Mouse (Mus musculus) CH12.LX (cell line): ENCODE measurements around the gene Eif5b. TPM values are rescaled to one million over a fixed set of nuclear protein-coding genes. Genes with fewer than 3 reads are reported as not detected.
A peak's percentile ranks its signal among the peaks of the same experiment; 100 is the strongest.

ENCODE experiments used
- DNase-seq: peaks from one replicate; pipeline ENCODE4 v3.0.0-alpha.2; 2013; ENCODE audit errors: extremely low read depth
- H3K27ac ChIP-seq: 2 replicates; pipeline ENCODE4 v1.5.1; 2012; ENCODE audit warnings: low read depth, mild to moderate bottlenecking, control low read depth, moderate library complexity; ENCODE audit not compliant: insufficient read depth
- H3K27me3 ChIP-seq: replicated peaks from 2 replicates; pipeline ENCODE3; 2012; ENCODE audit warnings: inconsistent platforms
- H3K36me3 ChIP-seq, 2 experiments: replicated peaks in 1 of 2; 2 replicates each; pipeline versions ENCODE3 to v1.6.1; 2012; ENCODE audit warnings: inconsistent platforms in 1 of 2, low read length in 1 of 2, mild to moderate bottlenecking in 1 of 2, mixed read lengths in 1 of 2, moderate library complexity in 1 of 2; ENCODE audit not compliant: control insufficient read depth in 1 of 2, insufficient read depth in 1 of 2
- H3K4me1 ChIP-seq, 2 experiments: 2 replicates each; pipeline ENCODE4 v1.6.1; 2012; ENCODE audit warnings: inconsistent platforms in 1 of 2, moderate library complexity in 1 of 2; ENCODE audit not compliant: insufficient read depth in 2 of 2, control insufficient read depth in 1 of 2
- H3K4me2 ChIP-seq: 2 replicates; pipeline ENCODE4 v1.6.1; 2012; ENCODE audit warnings: low read depth, mild to moderate bottlenecking, control low read depth; ENCODE audit not compliant: poor library complexity, insufficient read depth, severe bottlenecking
- H3K4me3 ChIP-seq, 3 experiments: fragments of 150-350 bp in 1 of 3; sonication (generic) in 1 of 3; replicated peaks in 1 of 3; 2 replicates each; pipeline versions ENCODE3 to v1.5.1; 2011 to 2012; ENCODE audit warnings: low read depth in 2 of 3, low read length in 2 of 3, mild to moderate bottlenecking in 2 of 3, moderate library complexity in 2 of 3, control low read depth in 1 of 3, improper control_type of control experiment in 1 of 3, inconsistent platforms in 1 of 3, mixed read lengths in 1 of 3; ENCODE audit not compliant: poor library complexity in 1 of 3
- H3K79me2 ChIP-seq: replicated peaks from 2 replicates; pipeline ENCODE4 v1.6.1; 2012; ENCODE audit warnings: mild to moderate bottlenecking, moderate library complexity; ENCODE audit not compliant: control insufficient read depth, poor library complexity, insufficient read depth, severe bottlenecking; ENCODE audit errors: extremely low read depth
- H3K9ac ChIP-seq: 2 replicates; pipeline ENCODE4 v1.6.1; 2012; ENCODE audit warnings: low read depth, mild to moderate bottlenecking, control low read depth, moderate library complexity; ENCODE audit not compliant: insufficient read depth
- H3K9me3 ChIP-seq: replicated peaks from 2 replicates; pipeline ENCODE3; 2012; ENCODE audit warnings: low read length, inconsistent platforms, mixed read lengths
- BHLHE40 ChIP-seq: IDR thresholded peaks from 2 replicates; pipeline ENCODE4 v1.6.1; 2011; ENCODE audit warnings: mild to moderate bottlenecking, low read depth, low read length, improper control_type of control experiment
- CHD1 ChIP-seq: IDR thresholded peaks from 2 replicates; pipeline ENCODE4 v1.6.1; 2012; ENCODE audit warnings: low read depth, low read length, improper control_type of control experiment, inconsistent platforms
- CHD2 ChIP-seq: IDR thresholded peaks from 2 replicates; pipeline ENCODE4 v1.6.1; 2011; ENCODE audit warnings: low read length, improper control_type of control experiment
- CTCF ChIP-seq, 2 experiments: IDR thresholded peaks in 1 of 2; conservative IDR thresholded peaks in 1 of 2; 2 replicates each; pipeline ENCODE4 v1.5.1; 2011 to 2012; ENCODE audit warnings: low read depth in 2 of 2, low read length in 2 of 2, improper control_type of control experiment in 1 of 2, inconsistent platforms in 1 of 2, mild to moderate bottlenecking in 1 of 2, moderate library complexity in 1 of 2
- E2F4 ChIP-seq: IDR thresholded peaks from 2 replicates; pipeline ENCODE4 v1.6.1; 2011; ENCODE audit warnings: low read depth, low read length, improper control_type of control experiment; ENCODE audit not compliant: insufficient replicate concordance
- ELF1 ChIP-seq: IDR thresholded peaks from 2 replicates; pipeline ENCODE4 v1.6.1; 2014; ENCODE audit warnings: low read depth, mild to moderate bottlenecking, inconsistent platforms, low read length, improper control_type of control experiment
- EP300 ChIP-seq: IDR thresholded peaks from 2 replicates; pipeline ENCODE4 v1.6.1; 2011; ENCODE audit warnings: low read length, improper control_type of control experiment
- ETS1 ChIP-seq: conservative IDR thresholded peaks from 2 replicates; pipeline ENCODE4 v1.6.1; 2012; ENCODE audit warnings: low read depth, mild to moderate bottlenecking, inconsistent platforms, low read length, improper control_type of control experiment, moderate library complexity
- GABPA ChIP-seq: IDR thresholded peaks from 2 replicates; pipeline ENCODE4 v1.6.1; 2012; ENCODE audit warnings: low read depth, low read length, improper control_type of control experiment, inconsistent platforms; ENCODE audit not compliant: insufficient replicate concordance
- HCFC1 ChIP-seq: IDR thresholded peaks from 2 replicates; pipeline ENCODE4 v1.6.1; 2012; ENCODE audit warnings: low read depth, mild to moderate bottlenecking, inconsistent platforms, low read length, improper control_type of control experiment
- IRF4 ChIP-seq: IDR thresholded peaks from 2 replicates; pipeline ENCODE4 v1.6.1; 2014; ENCODE audit warnings: low read depth, mild to moderate bottlenecking, inconsistent platforms, low read length, improper control_type of control experiment
- JUN ChIP-seq: IDR thresholded peaks from 2 replicates; pipeline ENCODE4 v1.6.1; 2011; ENCODE audit warnings: low read depth, mild to moderate bottlenecking, low read length, improper control_type of control experiment, moderate library complexity; ENCODE audit not compliant: insufficient read depth
- JUND ChIP-seq: conservative IDR thresholded peaks from 2 replicates; pipeline ENCODE4 v1.6.1; 2011; ENCODE audit warnings: low read depth, low read length, improper control_type of control experiment
- KAT2A ChIP-seq: IDR thresholded peaks from 2 replicates; pipeline ENCODE4 v1.6.1; 2012; ENCODE audit warnings: low read length, improper control_type of control experiment, inconsistent platforms; ENCODE audit not compliant: insufficient replicate concordance
- MAFK ChIP-seq: IDR thresholded peaks from 2 replicates; pipeline ENCODE4 v1.6.1; 2011; ENCODE audit warnings: low read length, improper control_type of control experiment; ENCODE audit not compliant: insufficient replicate concordance
- MAX ChIP-seq: IDR thresholded peaks from 2 replicates; pipeline ENCODE4 v1.6.1; 2011; ENCODE audit warnings: low read length, improper control_type of control experiment
- MAZ ChIP-seq: IDR thresholded peaks from 2 replicates; pipeline ENCODE4 v1.6.1; 2012; ENCODE audit warnings: low read depth, mild to moderate bottlenecking, inconsistent platforms, low read length, improper control_type of control experiment, moderate library complexity
- MEF2A ChIP-seq: IDR thresholded peaks from 2 replicates; pipeline ENCODE4 v1.6.1; 2014; ENCODE audit warnings: low read depth, mild to moderate bottlenecking, inconsistent platforms, low read length, improper control_type of control experiment, borderline replicate concordance
- MXI1 ChIP-seq: IDR thresholded peaks from 2 replicates; pipeline ENCODE4 v1.6.1; 2011; ENCODE audit warnings: mild to moderate bottlenecking, low read depth, low read length, improper control_type of control experiment
- MYC ChIP-seq: IDR thresholded peaks from 2 replicates; pipeline ENCODE4 v1.6.1; 2011; ENCODE audit warnings: low read depth, mild to moderate bottlenecking, improper control_type of control experiment, low read length
- NELFE ChIP-seq: IDR thresholded peaks from 2 replicates; pipeline ENCODE4 v1.6.1; 2011; ENCODE audit warnings: low read depth, low read length, improper control_type of control experiment
- NRF1 ChIP-seq: IDR thresholded peaks from 2 replicates; pipeline ENCODE4 v1.6.1; 2014; ENCODE audit warnings: low read depth, mild to moderate bottlenecking, inconsistent platforms, low read length, improper control_type of control experiment, moderate library complexity
- PAX5 ChIP-seq: IDR thresholded peaks from 2 replicates; pipeline ENCODE4 v1.6.1; 2012; ENCODE audit warnings: low read length, inconsistent platforms, mixed read lengths
- POLR2A ChIP-seq: IDR thresholded peaks from 2 replicates; pipeline ENCODE4 v1.6.1; 2011; ENCODE audit warnings: low read depth, mild to moderate bottlenecking, improper control_type of control experiment, low read length
- POLR2AphosphoS2 ChIP-seq: IDR thresholded peaks from 2 replicates; pipeline ENCODE4 v1.6.1; 2011; ENCODE audit warnings: low read depth, low read length, improper control_type of control experiment
- RAD21 ChIP-seq: IDR thresholded peaks from 2 replicates; pipeline ENCODE4 v1.6.1; 2011; ENCODE audit warnings: low read depth, mild to moderate bottlenecking, low read length, improper control_type of control experiment, moderate library complexity
- RCOR1 ChIP-seq: conservative IDR thresholded peaks from 2 replicates; pipeline ENCODE4 v1.6.1; 2012; ENCODE audit warnings: low read depth, mild to moderate bottlenecking, inconsistent platforms, low read length, improper control_type of control experiment
- SIN3A ChIP-seq: IDR thresholded peaks from 2 replicates; pipeline ENCODE4 v1.6.1; 2012; ENCODE audit warnings: low read length, improper control_type of control experiment, inconsistent platforms
- SMC3 ChIP-seq: IDR thresholded peaks from 2 replicates; pipeline ENCODE4 v1.6.1; 2011; ENCODE audit warnings: low read depth, low read length, improper control_type of control experiment
- TBP ChIP-seq: conservative IDR thresholded peaks from 2 replicates; pipeline ENCODE4 v1.6.1; 2011; ENCODE audit warnings: low read depth, low read length, improper control_type of control experiment
- TCF12 ChIP-seq: IDR thresholded peaks from 2 replicates; pipeline ENCODE4 v1.6.1; 2014; ENCODE audit warnings: low read depth, mild to moderate bottlenecking, inconsistent platforms, low read length, improper control_type of control experiment
- UBTF ChIP-seq: IDR thresholded peaks from 2 replicates; pipeline ENCODE4 v1.6.1; 2012; ENCODE audit warnings: low read depth, mild to moderate bottlenecking, inconsistent platforms, low read length, improper control_type of control experiment, moderate library complexity
- USF1 ChIP-seq: IDR thresholded peaks from 2 replicates; pipeline ENCODE4 v1.6.1; 2014; ENCODE audit warnings: low read depth, mild to moderate bottlenecking, inconsistent platforms, low read length, improper control_type of control experiment
- USF2 ChIP-seq: conservative IDR thresholded peaks from 2 replicates; pipeline ENCODE4 v1.6.1; 2011; ENCODE audit warnings: low read depth, low read length, improper control_type of control experiment
- ZC3H11A ChIP-seq: IDR thresholded peaks from 2 replicates; pipeline ENCODE4 v1.6.1; 2012; ENCODE audit warnings: low read depth, mild to moderate bottlenecking, inconsistent platforms, low read length, improper control_type of control experiment
- ZKSCAN1 ChIP-seq: IDR thresholded peaks from 2 replicates; pipeline ENCODE4 v1.6.1; 2012; ENCODE audit warnings: low read depth, inconsistent platforms, low read length, improper control_type of control experiment, borderline replicate concordance
- ZMIZ1 ChIP-seq: IDR thresholded peaks from 2 replicates; pipeline ENCODE4 v1.6.1; 2012; ENCODE audit warnings: low read depth, mild to moderate bottlenecking, inconsistent platforms, low read length, improper control_type of control experiment
- ZNF384 ChIP-seq: IDR thresholded peaks from 2 replicates; pipeline ENCODE4 v1.6.1; 2012; ENCODE audit warnings: low read depth, low read length, improper control_type of control experiment, inconsistent platforms
- dilution Hi-C: fragments of 300-500 bp; cut with MboI; formaldehyde crosslinking; loops from 2 replicates; pipeline ENCODE4 v1.14.3; 2020; ENCODE audit warnings: low sequenced_read_pairs; ENCODE audit not compliant: extremely low pct_unique_long_range_greater_than_20kb, extremely low pct_ligation_motif_present
- in situ Hi-C: fragments of 300-500 bp; cut with MboI; formaldehyde crosslinking; loops from 3 replicates; pipeline ENCODE4 v1.14.3; 2019; ENCODE audit warnings: low sequenced_read_pairs, low pct_ligation_motif_present, low pct_unique_long_range_greater_than_20kb, mixed read lengths
- polyA plus RNA-seq: library from polyadenylated mRNA; unstranded; fragments of >175 nt; gene quantifications from 2 replicates; pipeline ENCODE4 v1.2.1, GENCODE M21; 2012; ENCODE audit warnings: low read depth; ENCODE audit not compliant: insufficient read length
- total RNA-seq, 2 experiments: library from RNA; depleted of rRNA; stranded (reverse); fragments of 300-350 nt in 1 of 2; fragments of >200 nt in 1 of 2; gene quantifications; 2 replicates each; pipeline ENCODE4 v1.2.3; 2012 to 2014

Eif5b gene
- total RNA-seq (2012; rRNA removed) (20.1 and 22.2 TPM in 2 replicates), total RNA-seq (2014; rRNA removed) (23.5 and 29.8 TPM in 2 replicates), polyA plus RNA-seq (99.5 and 101 TPM in 2 replicates)

GRCm38 (mm10) chr1:37997867-37998266, at the start of gene Eif5b, which contains the start of gene Txndc9:
TSS of gene Eif5b (plus strand) at chr1:37998010.
TSS of gene Txndc9 (minus strand) at chr1:37997893.
- H3K9ac ChIP-seq = peak within 1 kb of the TSS; percentile 87
- H3K79me2 ChIP-seq = peaks cover 62% of the 10 kb centered on the region
- H3K4me1 ChIP-seq = peaks cover 6 to 22% of the 10 kb centered on the region in 2 experiments; a peak in 3 of 4 replicates
- in situ Hi-C loops (no loop called here), dilution Hi-C loops (no loop called here)
- peak within 1 kb of the TSS; percentile 81 to 97 (median 82) for H3K4me3 ChIP-seq
- H3K27ac ChIP-seq = peak within 1 kb of the TSS; percentile 78
- no peaks in the 10 kb centered on the region for H3K9me3 ChIP-seq
- TF ChIP-seq MAFK (no peak), EP300 (no peak), POLR2AphosphoS2 (no peak), CHD1 (no peak; the same call in 1 of the 2 replicates), HCFC1 (peak; percentile 87), POLR2A (peak; percentile 88), ELF1 (peak; percentile 77), NELFE (peak; percentile 78), TCF12 (peak; percentile 93), UBTF (no peak), ETS1 (peak; percentile 32; the same call in 1 of the 2 replicates), MYC (no peak), TBP (0 out of 2 replicates have a peak, but pooled peaks have one; percentile 55), SMC3 (peak; percentile 32), ZKSCAN1 (no peak), SIN3A (peak; percentile 75; the same call in 1 of the 2 replicates), MEF2A (peak; percentile 64; the same call in 1 of the 2 replicates), ZC3H11A (no peak), MAZ (no peak), CHD2 (peak; percentile 36; the same call in 1 of the 2 replicates), IRF4 (peak; percentile 75), USF2 (no peak), BHLHE40 (no peak), USF1 (no peak), ZNF384 (no peak; the same call in 1 of the 2 replicates), NRF1 (peak; percentile 91), ZMIZ1 (peak; percentile 87), E2F4 (no peak), CTCF (conservative IDR thresholded peaks at IDR 0.05 in 1 of 2, IDR thresholded peaks at IDR 0.05 in 1 of 2; ENCODE audit: low read depth in 2 of 2, low read length in 2 of 2) (peak in 1 of 2 experiments; percentile 76; a peak in 2 of 4 replicates), KAT2A (peak; percentile 67; the same call in 1 of the 2 replicates), MAX (no peak; the same call in 1 of the 2 replicates), JUN (no peak), RAD21 (peak; percentile 16), MXI1 (peak; percentile 83; the same call in 1 of the 2 replicates), PAX5 (no peak), JUND (no peak), GABPA (peak; percentile 27; the same call in 1 of the 2 replicates), RCOR1 (no peak)
- H3K27me3 ChIP-seq = no peaks in the 10 kb centered on the region
- peak; percentile 88 for DNase-seq
- H3K4me2 ChIP-seq = peak within 1 kb of the TSS; percentile 96
- H3K36me3 ChIP-seq = peaks cover 23 to 36% of the 10 kb centered on the region in 2 experiments
